Mouse (Mus musculus) ES-E14 (cell line): ENCODE measurements at regions not wholly inside any gene's neighbourhood (a gene's known extent, or its start where the extent isn't known, plus 50 kb on each side); places are given as distances from the start of the nearest gene placed in this dataset.

ENCODE experiments used
- HCFC1 ChIP-seq: IDR thresholded peaks from 2 replicates; pipeline ENCODE4 v1.6.1; 2012; ENCODE audit warnings: low read length, inconsistent platforms, borderline replicate concordance; ENCODE audit not compliant: insufficient read depth
- MAFK ChIP-seq: IDR thresholded peaks from 2 replicates; pipeline ENCODE4 v1.6.1; 2014; ENCODE audit warnings: mild to moderate bottlenecking, low read depth, low read length, inconsistent platforms; ENCODE audit not compliant: insufficient read depth
- ZC3H11A ChIP-seq: IDR thresholded peaks from 2 replicates; pipeline ENCODE4 v1.6.1; 2012; ENCODE audit warnings: low read depth, mild to moderate bottlenecking, inconsistent platforms, low read length, borderline replicate concordance
- ZNF384 ChIP-seq: IDR thresholded peaks from 2 replicates; pipeline ENCODE4 v1.6.1; 2012; ENCODE audit warnings: low read depth, low read length, inconsistent platforms

DNA sequence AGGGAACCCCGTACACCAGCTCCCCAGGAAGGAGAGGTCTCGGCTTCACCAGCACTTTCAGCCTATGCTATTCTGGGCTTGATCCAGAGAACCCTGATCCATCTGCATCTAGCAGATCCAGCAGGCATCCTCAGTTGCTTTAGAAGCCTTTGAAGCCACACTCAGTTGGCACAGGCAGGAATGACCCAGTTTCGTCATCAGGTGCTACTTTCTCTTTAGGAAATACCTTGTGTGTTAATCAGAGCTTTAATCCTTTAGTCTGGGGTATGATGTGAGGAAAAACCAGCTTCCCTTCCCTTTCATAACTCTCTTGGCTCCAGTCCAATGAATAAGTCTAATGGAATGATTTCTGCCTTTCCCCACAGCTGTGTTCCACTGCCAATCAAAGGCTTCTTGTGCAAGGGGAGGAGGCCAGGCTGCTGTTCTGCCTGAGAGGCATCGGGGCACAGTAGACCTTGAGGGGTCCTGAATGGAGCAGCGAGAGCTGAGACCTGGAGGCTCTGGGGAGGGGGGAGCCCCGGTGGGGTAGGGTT, 173.3 kb upstream of the Igfbp7 start:
- no peak for TF ChIP-seq MAFK
- no peak for TF ChIP-seq ZNF384
- TF ChIP-seq ZC3H11A: no peak
- no peak for TF ChIP-seq HCFC1
